Mouse (Mus musculus) common myeloid progenitor, adult 5-6 weeks (primary cell): ENCODE results near the gene Olfr209. TPM values are rescaled to one million over a fixed set of nuclear protein-coding genes. Genes with fewer than 3 reads are reported as not detected.
"Not testable (repeated sequence)": the region's sequence is repeated elsewhere in the genome, so short reads cannot be mapped to it uniquely, and the experiment has no call there.

ENCODE experiments used
- ATAC-seq: replicated peaks from 2 replicates; pipeline ENCODE4 v1.8.0; 2016; ENCODE audit warnings: low read depth, mild to moderate bottlenecking, moderate TSS enrichment, inconsistent platforms; ENCODE audit not compliant: poor library complexity, severe bottlenecking
- total RNA-seq: library from RNA; stranded (forward); fragments of 200-1000, 187-1606 nt; gene quantifications from 2 replicates; pipeline ENCODE4 v1.2.3, GENCODE M21; 2017

Olfr209 gene
- not detected in 2 replicates for total RNA-seq

GRCm38 (mm10) chr16:59363893-59364292 is at the start of gene Olfr209:
Gene Olfr209, minus strand, starts transcription at chr16:59363993.
- no peak for ATAC-seq

- no peak for ATAC-seq
Measured at GRCm38 (mm10) chr16:59413475-59413874, 49.7 kb upstream of the Olfr209 start.

- no peak for ATAC-seq
Measured at GRCm38 (mm10) chr16:59409800-59410199, 46.0 kb upstream of the Olfr209 start.

GRCm38 (mm10) chr16:59409341-59409748 is 45.6 kb upstream of the Olfr209 start:
- no peak for ATAC-seq

- no peak for ATAC-seq
Measured at GRCm38 (mm10) chr16:59407032-59407431, 43.2 kb upstream of the Olfr209 start, which contains the start of gene Gabrr3. Gene Gabrr3, plus strand, starts transcription at chr16:59407332.

- no peak for ATAC-seq
Measured at GRCm38 (mm10) chr16:59404798-59405197, 41.0 kb upstream of the Olfr209 start.

GRCm38 (mm10) chr16:59403684-59404083 is 39.9 kb upstream of the Olfr209 start:
- ATAC-seq: peak; percentile 96

GRCm38 (mm10) chr16:59401985-59402384 is 38.2 kb upstream of the Olfr209 start:
- ATAC-seq: no peak

- ATAC-seq: peak; percentile 80
Measured at GRCm38 (mm10) chr16:59401102-59401501, 37.3 kb upstream of the Olfr209 start.

- ATAC-seq: no peak
Measured at GRCm38 (mm10) chr16:59393300-59393699, 29.5 kb upstream of the Olfr209 start.

- no peak for ATAC-seq
Measured at GRCm38 (mm10) chr16:59349146-59349545, 14.6 kb downstream of the Olfr209 start, which contains the start of gene Olfr206. Gene Olfr206, minus strand, starts transcription at chr16:59349246.

GRCm38 (mm10) chr16:59331038-59331437 is 32.8 kb downstream of the Olfr209 start, which contains the start of gene Olfr205:
Gene Olfr205, minus strand, starts transcription at chr16:59331138.
- no peak for ATAC-seq

- ATAC-seq: not testable (repeated sequence)
Measured at GRCm38 (mm10) chr16:59323262-59323661, 40.5 kb downstream of the Olfr209 start.

GRCm38 (mm10) chr16:59318148-59318547 is 45.6 kb downstream of the Olfr209 start, which contains the start of gene Olfr204:
Gene Olfr204, minus strand, starts transcription at chr16:59318248.
- no peak for ATAC-seq

Other genes starting within 250 kb of the Olfr209 start
- gene Olfr194, start 242.9 kb downstream of the Olfr209 start, total RNA-seq: not detected in 2 replicates
- not detected in 2 replicates for gene Olfr195, start 216.9 kb downstream of the Olfr209 start, total RNA-seq
- gene Olfr196, start 193.5 kb downstream of the Olfr209 start, total RNA-seq: not detected in 2 replicates
- gene Olfr198, start 160.5 kb downstream of the Olfr209 start, total RNA-seq: not detected in 2 replicates
- not detected in 2 replicates for gene Olfr199, start 144.2 kb downstream of the Olfr209 start, total RNA-seq
- not detected in 2 replicates for gene Olfr201, start 91.4 kb downstream of the Olfr209 start, total RNA-seq
- not detected in 2 replicates for gene Olfr202, start 77.2 kb downstream of the Olfr209 start, total RNA-seq
- not detected in 2 replicates for gene Olfr203, start 65.1 kb downstream of the Olfr209 start, total RNA-seq
- not detected in 2 replicates for gene Olfr204, start 45.7 kb downstream of the Olfr209 start, total RNA-seq
- gene Olfr205, start 32.9 kb downstream of the Olfr209 start, total RNA-seq: not detected in 2 replicates
- not detected in 2 replicates for gene Olfr206, start 14.7 kb downstream of the Olfr209 start, total RNA-seq
- gene Gabrr3, start 43.3 kb upstream of the Olfr209 start, total RNA-seq: not detected in 2 replicates
- gene Riox2, start 107.8 kb upstream of the Olfr209 start, total RNA-seq: 69.3 and 69.6 TPM in 2 replicates
- 11.1 and 15.4 TPM in 2 replicates for gene Crybg3, start 237.0 kb upstream of the Olfr209 start, total RNA-seq